Mouse (Mus musculus): Measurements from ENCODE around the gene Actg1. TPM values are rescaled to one million over a fixed set of nuclear protein-coding genes. Genes with fewer than 3 reads are reported as not detected.

The Actg1 gene
- polyA plus RNA-seq, 1 experiment from 2014 or later: 2,589 TPM

DNA sequence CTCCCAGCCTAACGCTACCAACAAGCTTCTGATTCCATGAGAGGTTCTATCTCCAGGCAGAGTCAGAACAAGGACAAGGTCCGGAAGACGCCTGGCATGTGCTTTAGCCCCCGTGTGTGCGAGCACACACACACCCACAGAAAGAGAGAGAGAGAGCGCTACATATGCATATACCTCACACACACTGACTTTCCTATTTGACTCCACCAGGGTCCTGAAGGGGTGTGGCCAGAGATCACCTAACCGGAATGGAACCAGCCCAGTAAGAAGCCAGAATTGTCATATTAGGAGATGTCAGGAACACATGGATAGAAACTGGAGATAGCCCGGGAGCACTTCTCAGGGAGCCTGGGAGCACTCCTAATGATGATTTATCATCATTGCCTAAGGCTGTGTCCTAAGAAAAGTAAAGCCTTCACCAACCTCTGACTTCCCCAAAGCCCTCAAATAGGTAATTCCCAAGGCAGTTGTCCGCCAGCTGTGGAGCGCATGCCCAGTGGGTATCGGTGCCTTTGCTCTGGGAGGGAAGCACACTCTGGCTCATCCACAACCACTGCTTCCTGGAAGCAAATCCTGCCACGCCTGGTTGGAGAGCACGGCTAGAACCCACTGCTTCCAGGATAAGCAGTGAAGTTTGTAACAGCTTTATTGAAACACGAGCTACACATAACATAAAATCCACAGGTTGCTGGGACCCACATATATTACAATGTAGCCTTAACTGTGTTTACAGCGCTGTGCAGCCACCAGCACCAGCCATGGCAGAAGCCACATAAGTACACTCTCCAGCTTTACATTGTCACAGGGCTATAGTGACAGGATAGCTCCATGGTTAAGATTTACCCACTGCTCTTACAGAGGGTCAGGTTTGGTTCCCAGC is 39.7 kb downstream of the Actg1 start:
- Histone ChIP-seq H3K4me3 (ENCODE audit: low read length) (no peak overlapping the region), H3K36me3 (ENCODE audit: control insufficient read depth, insufficient read depth, low read length) (no peaks in the 10 kb centered on the region), H3K4me1 (replicated peaks; ENCODE audit: control insufficient read depth, insufficient read depth, low read length) (peaks cover 57% of the 10 kb centered on the region), H3K9me3 (ENCODE audit: control insufficient read depth, low read length) (no peaks in the 10 kb centered on the region), H3K4me2 (ENCODE audit: low read depth, low read length) (peak overlapping the region; percentile 28; the same call in 1 of the 2 replicates), H3K27me3 (ENCODE audit: control insufficient read depth, insufficient read depth, low read depth, low read length) (no peaks in the 10 kb centered on the region), H3K27ac (ENCODE audit: low read length) (no peak overlapping the region), H3K9ac (ENCODE audit: low read length) (no peak overlapping the region)
- no peak for ATAC-seq (ENCODE audit: low read depth)
- 43% methylated on average over 15 of the region's 15 CpGs for WGBS

- Histone ChIP-seq H3K27me3 (ENCODE audit: control insufficient read depth, insufficient read depth, low read depth, low read length) (no peaks in the 10 kb centered on the region), H3K9me3 (ENCODE audit: control insufficient read depth, low read length) (no peaks in the 10 kb centered on the region), H3K4me1 (replicated peaks; ENCODE audit: control insufficient read depth, insufficient read depth, low read length) (peaks cover 52% of the 10 kb centered on the region), H3K9ac (ENCODE audit: low read length) (no peak overlapping the region), H3K4me3 (ENCODE audit: low read length) (no peak overlapping the region), H3K27ac (ENCODE audit: low read length) (peak overlapping the region; percentile 60), H3K4me2 (ENCODE audit: low read depth, low read length) (peak overlapping the region; percentile 28; the same call in 1 of the 2 replicates), H3K36me3 (ENCODE audit: control insufficient read depth, insufficient read depth, low read length) (no peaks in the 10 kb centered on the region)
- 4% methylated on average over 19 of the region's 19 CpGs for WGBS
- ATAC-seq (ENCODE audit: low read depth): peak; percentile 16; the same call in 1 of the 2 replicates
Observed at GRCm38 (mm10) chr11:120307566-120308430, 40.5 kb downstream of the Actg1 start.

DNA sequence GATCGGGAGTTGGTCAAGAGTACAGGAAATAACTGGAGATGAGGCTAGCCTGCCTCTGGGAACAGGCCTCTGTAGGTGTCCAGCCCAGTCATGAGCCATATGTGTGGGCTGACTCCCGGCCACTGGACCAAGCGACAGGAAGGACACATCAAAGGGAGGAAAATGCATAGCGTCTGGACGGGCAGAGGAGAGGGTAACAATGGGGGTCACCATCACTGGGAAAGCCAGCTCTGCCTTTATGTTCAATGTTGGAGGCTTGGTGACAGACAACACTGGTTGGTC is 41.3 kb downstream of the Actg1 start:
- Histone ChIP-seq H3K4me2 (ENCODE audit: low read depth, low read length) (no peak overlapping the region), H3K4me3 (ENCODE audit: low read length) (no peak overlapping the region), H3K9me3 (ENCODE audit: control insufficient read depth, low read length) (no peaks in the 10 kb centered on the region), H3K9ac (ENCODE audit: low read length) (0 out of 2 replicates have a peak overlapping the region, but pooled peaks have one; percentile 8), H3K4me1 (replicated peaks; ENCODE audit: control insufficient read depth, insufficient read depth, low read length) (peaks cover 49% of the 10 kb centered on the region), H3K27me3 (ENCODE audit: control insufficient read depth, insufficient read depth, low read depth, low read length) (no peaks in the 10 kb centered on the region), H3K36me3 (ENCODE audit: control insufficient read depth, insufficient read depth, low read length) (no peaks in the 10 kb centered on the region), H3K27ac (ENCODE audit: low read length) (peak overlapping the region; percentile 60)
- WGBS: 20% methylated on average over 5 of the region's 5 CpGs
- ATAC-seq (ENCODE audit: low read depth): no peak

DNA sequence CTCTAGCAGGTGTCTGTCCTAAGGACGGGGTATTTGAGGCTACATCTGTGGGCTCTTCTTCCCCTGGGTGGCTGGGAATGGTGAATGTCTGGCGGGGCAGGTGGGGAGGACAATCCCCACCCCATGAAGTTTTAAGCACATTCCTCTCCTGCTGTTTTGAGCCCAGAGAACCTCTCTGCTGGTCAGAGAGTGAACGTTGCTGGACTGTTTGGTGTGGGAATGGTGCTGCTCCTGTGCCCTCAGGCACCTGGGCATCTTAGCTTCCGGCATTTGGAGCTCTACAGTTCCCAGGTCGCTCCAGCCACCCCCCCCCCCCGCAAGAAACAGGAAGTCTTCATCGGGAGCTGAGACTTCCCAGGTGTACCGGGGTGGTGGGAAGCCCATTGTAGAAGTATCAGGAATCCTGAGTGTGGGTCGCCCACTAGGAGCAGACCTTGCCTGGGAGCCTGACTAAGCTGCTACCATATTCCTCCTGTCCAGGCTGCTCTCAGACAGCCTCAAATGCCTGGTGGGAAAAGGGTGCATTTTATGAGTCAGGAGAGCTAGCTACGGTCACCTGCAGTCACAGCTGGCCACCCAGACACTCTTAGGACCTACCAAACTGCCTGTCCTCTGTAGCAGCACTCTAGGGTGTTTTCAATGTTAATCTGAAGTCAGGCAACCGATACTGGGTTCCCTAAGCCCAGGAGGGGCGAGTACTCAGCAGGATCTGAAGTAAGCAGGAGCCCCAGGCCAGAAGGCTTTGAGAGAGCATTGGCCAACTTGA is 41.8 kb downstream of the Actg1 start:
- no peaks in the 10 kb centered on the region for H3K27me3 ChIP-seq (ENCODE audit: control insufficient read depth, insufficient read depth, low read depth, low read length)
- H3K4me1 ChIP-seq (replicated peaks; ENCODE audit: control insufficient read depth, insufficient read depth, low read length): peaks cover 44% of the 10 kb centered on the region
- H3K9me3 ChIP-seq (ENCODE audit: control insufficient read depth, low read length): no peaks in the 10 kb centered on the region
- H3K4me3 ChIP-seq (ENCODE audit: low read length): no peak overlapping the region
- peak overlapping the region; percentile 90 for H3K27ac ChIP-seq (ENCODE audit: low read length)
- no peaks in the 10 kb centered on the region for H3K36me3 ChIP-seq (ENCODE audit: control insufficient read depth, insufficient read depth, low read length)
- no peak overlapping the region for H3K4me2 ChIP-seq (ENCODE audit: low read depth, low read length)
- 38% methylated on average over 12 of the region's 12 CpGs for WGBS
- no peak for ATAC-seq (ENCODE audit: low read depth)
- H3K9ac ChIP-seq (ENCODE audit: low read length): peak overlapping the region; percentile 67; the same call in 1 of the 2 replicates

DNA sequence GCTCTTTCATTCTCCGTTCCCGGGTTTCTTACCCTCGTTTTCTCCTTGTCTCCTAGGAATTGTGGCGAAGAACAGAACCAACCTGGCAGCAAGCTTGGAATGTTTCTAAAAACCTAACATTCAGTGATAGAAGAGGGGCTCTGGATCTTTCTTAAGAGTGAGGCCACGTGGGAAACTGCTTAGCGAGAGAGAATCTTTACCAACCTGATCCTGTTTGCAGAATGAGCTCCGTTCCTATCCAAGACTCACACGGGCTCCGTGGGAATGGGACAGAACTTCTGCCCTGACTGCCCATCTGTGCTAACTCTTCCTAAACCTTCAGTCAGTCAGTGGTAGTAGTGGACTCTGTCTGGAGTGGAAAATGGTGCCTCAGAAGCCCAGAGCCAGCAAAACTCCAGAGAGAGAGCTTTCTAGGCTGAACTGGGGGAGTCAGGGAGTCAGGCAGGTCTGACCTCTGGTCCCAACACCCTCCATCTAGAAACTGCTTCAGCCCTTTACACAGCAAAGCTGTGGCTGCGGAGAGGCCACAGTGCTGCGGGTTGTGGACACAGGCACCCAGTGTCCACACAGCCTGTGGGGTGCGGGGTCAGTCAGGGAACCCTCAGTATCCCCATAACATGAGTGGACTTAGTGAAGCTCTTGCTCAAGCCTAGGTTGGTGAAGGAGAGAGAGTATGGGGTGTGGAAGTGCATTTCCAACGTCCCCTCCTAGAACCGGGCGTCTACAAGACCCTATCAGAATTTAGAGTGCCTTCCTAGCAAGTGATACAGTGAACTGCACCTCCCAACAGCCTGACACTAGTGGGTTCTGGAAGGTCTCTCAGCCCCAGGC is 42.6 kb downstream of the Actg1 start:
- WGBS: 17% methylated on average over 15 of the region's 15 CpGs
- H3K4me1 ChIP-seq (replicated peaks; ENCODE audit: control insufficient read depth, insufficient read depth, low read length): peaks cover 40% of the 10 kb centered on the region
- H3K27me3 ChIP-seq (ENCODE audit: control insufficient read depth, insufficient read depth, low read depth, low read length): no peaks in the 10 kb centered on the region
- H3K4me2 ChIP-seq (ENCODE audit: low read depth, low read length): peak overlapping the region; percentile 89
- peak overlapping the region; percentile 90 for H3K27ac ChIP-seq (ENCODE audit: low read length)
- H3K9ac ChIP-seq (ENCODE audit: low read length): peak overlapping the region; percentile 67
- H3K4me3 ChIP-seq (ENCODE audit: low read length): peak overlapping the region; percentile 59
- no peaks in the 10 kb centered on the region; the same call in 1 of the 2 replicates for H3K9me3 ChIP-seq (ENCODE audit: control insufficient read depth, low read length)
- H3K36me3 ChIP-seq (ENCODE audit: control insufficient read depth, insufficient read depth, low read length): no peaks in the 10 kb centered on the region
- ATAC-seq (ENCODE audit: low read depth): peak; percentile 0; the same call in 1 of the 2 replicates

DNA sequence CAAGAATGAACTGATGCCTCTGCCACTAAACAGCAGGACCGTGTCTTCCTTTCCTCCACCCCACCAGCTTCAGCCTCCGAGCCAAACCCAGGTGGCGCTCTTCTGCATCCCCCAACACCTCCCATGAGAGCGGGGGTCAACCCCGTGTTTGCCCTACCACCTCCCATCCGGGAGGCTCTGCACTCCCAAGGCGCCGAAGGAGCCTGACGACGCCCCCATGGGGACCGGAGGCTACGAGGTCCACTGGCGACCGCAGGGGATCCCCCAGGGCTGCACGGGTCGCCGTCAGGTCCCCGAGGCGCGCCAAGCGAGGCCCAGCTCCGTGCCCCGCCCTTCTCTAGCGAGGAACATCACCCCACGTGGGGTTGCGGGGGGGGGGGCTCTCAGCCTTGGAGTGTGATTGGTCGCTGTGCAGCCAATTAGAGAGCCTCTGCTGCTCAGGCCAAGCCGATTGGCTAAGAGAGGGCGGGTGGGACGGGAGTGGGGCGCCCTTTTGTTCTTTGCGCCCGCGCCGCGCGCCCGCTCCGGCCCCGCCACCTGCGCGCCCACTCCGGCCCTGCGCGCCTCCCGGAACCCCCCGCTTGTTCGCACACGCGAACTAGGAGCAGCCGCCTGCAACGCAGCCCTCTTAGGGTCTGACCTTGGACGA is 43.3 kb downstream of the Actg1 start:
- Histone ChIP-seq H3K4me3 (ENCODE audit: low read length) (peak overlapping the region; percentile 59), H3K27ac (ENCODE audit: low read length) (peak overlapping the region; percentile 90), H3K9ac (ENCODE audit: low read length) (peak overlapping the region; percentile 68), H3K4me2 (ENCODE audit: low read depth, low read length) (peak overlapping the region; percentile 89), H3K4me1 (replicated peaks; ENCODE audit: control insufficient read depth, insufficient read depth, low read length) (peaks cover 35% of the 10 kb centered on the region), H3K9me3 (ENCODE audit: control insufficient read depth, low read length) (no peaks in the 10 kb centered on the region; the same call in 1 of the 2 replicates), H3K27me3 (ENCODE audit: control insufficient read depth, insufficient read depth, low read depth, low read length) (no peaks in the 10 kb centered on the region; the same call in 1 of the 2 replicates), H3K36me3 (ENCODE audit: control insufficient read depth, insufficient read depth, low read length) (no peaks in the 10 kb centered on the region)
- WGBS: under 1% methylated on average over 51 of the region's 53 CpGs
- ATAC-seq (ENCODE audit: low read depth): peak; percentile 94

- Histone ChIP-seq H3K27ac (ENCODE audit: low read length) (no peak overlapping the region), H3K9ac (ENCODE audit: low read length) (peak overlapping the region; percentile 68; the same call in 1 of the 2 replicates), H3K4me1 (replicated peaks; ENCODE audit: control insufficient read depth, insufficient read depth, low read length) (peaks cover 35% of the 10 kb centered on the region), H3K4me3 (ENCODE audit: low read length) (peak overlapping the region; percentile 59; the same call in 1 of the 2 replicates), H3K36me3 (ENCODE audit: control insufficient read depth, insufficient read depth, low read length) (no peaks in the 10 kb centered on the region), H3K9me3 (ENCODE audit: control insufficient read depth, low read length) (no peaks in the 10 kb centered on the region; the same call in 1 of the 2 replicates), H3K4me2 (ENCODE audit: low read depth, low read length) (peak overlapping the region; percentile 89), H3K27me3 (ENCODE audit: control insufficient read depth, insufficient read depth, low read depth, low read length) (no peaks in the 10 kb centered on the region; the same call in 1 of the 2 replicates)
- no peak for ATAC-seq (ENCODE audit: low read depth)
- 35% methylated on average over 5 of the region's 5 CpGs for WGBS
Observed at GRCm38 (mm10) chr11:120304350-120304694, 44.0 kb downstream of the Actg1 start.

Data from lung, embryonic 16.5 days (tissue).